Mouse (Mus musculus) gastrocnemius, postnatal 36 days (tissue): ENCODE results near the gene Mcur1. TPM values are rescaled to one million over a fixed set of nuclear protein-coding genes. Genes with fewer than 3 reads are reported as not detected.
A peak's percentile ranks its signal among the peaks of the same experiment; 100 is the strongest.

Experiments
- DNase-seq, 2 experiments: peaks; one replicate each; pipeline ENCODE4 v3.0.0; 2022
- intact Hi-C: fragments of 180-260 bp; cut with DNase I; formaldehyde crosslinking; loops from one replicate; pipeline ENCODE4 v1.15.1; 2025
- total RNA-seq, 2 experiments: library from RNA; stranded (reverse); gene quantifications; 2 replicates each; pipeline ENCODE4 v1.2.3; 2021

The Mcur1 gene
- total RNA-seq, 2 experiments from 2014 or later, result 27.1 to 28.7 TPM

- DNase-seq, result peak in 1 of 2 experiments; percentile 9
- intact Hi-C loops, result no loop called here
Measured at GRCm38 (mm10) chr13:43567141-43567891, 7.3 kb upstream of the Mcur1 start.

- intact Hi-C loops, result no loop called here
Measured at GRCm38 (mm10) chr13:43566184-43566583, 6.2 kb upstream of the Mcur1 start.

DNA sequence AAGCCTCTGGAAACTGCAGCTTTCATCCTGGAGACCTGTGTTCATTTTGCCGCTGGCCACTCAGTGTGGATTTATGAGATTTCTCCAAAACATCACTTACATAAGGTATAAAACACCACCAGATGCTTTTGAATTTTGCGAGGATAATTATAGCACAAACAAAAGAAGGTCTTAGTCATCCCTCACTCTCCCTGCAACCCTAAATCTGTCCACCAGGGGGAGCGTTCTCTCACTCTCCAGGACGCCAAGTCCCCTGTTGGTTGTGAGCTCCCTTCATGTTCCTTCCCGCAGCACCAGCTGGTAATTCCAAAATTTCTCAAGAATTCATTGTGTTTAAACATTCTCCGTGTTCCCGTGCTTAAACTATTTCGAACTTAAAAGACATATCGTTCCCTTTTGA is 5.4 kb upstream of the Mcur1 start:
- intact Hi-C loops, result no loop called here
- peak; percentile 56 to 76 for DNase-seq

More at GRCm38 (mm10) chr13:43566184-43566583, 6.2 kb upstream of the Mcur1 start:
- DNase-seq, result no peak

- DNase-seq, result no peak
- intact Hi-C loops, result no loop called here
Measured at GRCm38 (mm10) chr13:43564733-43565132, 4.7 kb upstream of the Mcur1 start.

DNA sequence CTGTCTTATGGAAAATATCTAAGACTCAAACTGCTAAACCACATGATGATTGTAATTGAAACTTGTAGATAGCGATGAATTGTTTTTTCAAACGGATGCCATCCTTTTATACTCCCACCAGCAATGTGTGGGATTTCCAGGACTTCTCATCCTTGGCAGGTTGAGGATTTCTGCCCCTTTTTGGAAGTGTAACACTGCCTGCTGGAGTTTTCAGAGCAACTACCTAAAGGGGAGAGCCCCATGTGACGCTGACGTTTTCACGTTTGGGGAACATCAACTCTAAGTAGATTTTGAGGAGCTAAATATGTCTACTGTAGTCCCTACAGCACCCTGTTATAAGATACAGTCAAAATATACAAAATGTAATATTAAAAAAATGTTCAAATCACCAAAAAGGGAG is 2.7 kb upstream of the Mcur1 start:
- intact Hi-C loops, result no loop called here
- DNase-seq, result no peak

DNA sequence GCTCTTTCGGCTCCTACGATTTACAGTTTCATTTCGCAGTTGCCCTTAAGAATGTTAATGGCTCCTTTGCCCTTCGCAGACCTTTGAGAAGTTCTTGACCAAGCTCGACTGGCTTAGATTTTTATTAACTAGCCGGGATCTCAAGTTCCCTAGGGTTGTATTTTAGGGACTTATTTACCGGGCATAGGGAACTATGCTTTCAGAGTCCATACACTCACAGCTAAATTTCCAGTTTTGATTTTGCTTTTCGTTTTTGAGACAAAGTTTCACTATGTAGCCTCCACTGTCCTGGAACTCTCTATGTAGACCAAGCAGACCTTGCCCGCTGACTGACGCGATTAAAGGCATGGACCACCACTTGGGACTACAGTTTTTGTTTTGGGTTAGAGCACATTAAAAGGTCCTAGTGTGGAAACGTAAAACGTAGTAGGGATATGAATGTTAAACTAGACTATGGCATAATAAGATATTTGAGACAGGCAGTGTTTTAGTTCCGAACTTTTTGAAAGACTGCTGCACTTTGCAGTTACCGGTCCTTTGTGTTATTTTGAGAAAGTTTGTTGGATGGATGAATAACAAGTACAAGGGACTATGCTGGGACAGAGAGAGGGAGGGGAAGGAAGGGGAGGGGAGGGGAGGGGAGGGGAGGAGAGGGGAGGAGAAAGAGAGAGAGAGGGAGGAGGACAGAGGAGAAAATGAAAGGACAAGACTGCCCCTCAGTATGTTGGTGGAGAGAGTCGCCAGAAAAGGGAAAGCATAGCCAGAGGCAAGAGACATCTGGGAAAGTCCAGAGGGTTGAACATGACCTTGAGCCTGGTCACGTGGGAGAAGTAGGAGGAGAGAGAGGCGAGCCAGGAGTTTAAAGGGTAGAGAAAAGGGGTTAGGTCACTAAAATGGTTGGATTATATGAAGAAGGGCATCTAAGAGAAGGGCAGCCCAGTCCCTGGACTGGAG is 744 bp upstream of the Mcur1 start:
- DNase-seq, result peak in 1 of 2 experiments; percentile 17
- intact Hi-C loops, result no loop called here

DNA sequence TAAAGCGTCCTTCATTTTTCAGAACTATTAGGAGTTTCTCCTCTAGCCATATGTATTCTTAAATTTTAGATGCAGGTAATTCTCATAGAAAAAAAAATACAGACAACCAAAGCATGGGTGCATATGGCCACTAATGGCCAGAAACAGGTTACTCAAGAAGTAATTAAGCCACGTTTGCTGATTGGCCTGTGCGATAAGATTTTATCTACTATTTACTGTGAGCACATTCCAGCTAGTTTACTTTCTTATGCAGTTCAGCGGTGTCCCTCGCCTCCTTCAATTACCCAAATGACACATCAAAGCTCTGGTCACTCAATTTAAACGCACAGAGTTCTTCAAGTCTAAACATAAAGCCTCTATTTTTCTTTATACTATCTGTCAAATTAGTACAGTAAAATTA is 1.0 kb downstream of the Mcur1 start:
- intact Hi-C loops, result loop anchor here (10.0 kb wide), 1 partner anchor 384 kb away; the partner anchor contains the start of gene Tbc1d7
- no peak for DNase-seq

DNA sequence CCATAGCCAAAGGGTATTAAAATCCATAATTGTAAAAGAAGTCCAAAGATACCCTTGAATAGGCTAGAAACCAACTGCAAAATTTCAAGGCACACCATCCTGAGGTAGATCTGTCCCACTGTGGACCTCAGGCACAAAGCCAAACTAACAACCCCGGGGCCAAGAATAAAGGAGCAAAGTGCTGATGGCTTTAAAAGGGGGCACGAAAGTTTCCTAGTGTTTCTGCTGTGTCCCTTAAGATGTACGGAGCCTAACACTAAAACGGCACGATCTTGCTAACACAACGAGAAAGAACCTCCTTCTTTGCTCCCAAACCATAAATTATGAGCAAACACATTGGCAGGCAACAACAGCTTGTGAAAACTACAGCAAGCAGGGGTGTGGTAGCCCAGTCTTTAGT is 1.6 kb downstream of the Mcur1 start:
- intact Hi-C loops, result loop anchor here (10.0 kb wide), 1 partner anchor 384 kb away; the partner anchor contains the start of gene Tbc1d7
- no peak for DNase-seq

GRCm38 (mm10) chr13:43556913-43557542 is 3.0 kb downstream of the Mcur1 start:
- intact Hi-C loops, result loop anchor here (10.0 kb wide), 1 partner anchor 382 kb away; the partner anchor contains the start of gene Tbc1d7
- DNase-seq, result no peak

DNA sequence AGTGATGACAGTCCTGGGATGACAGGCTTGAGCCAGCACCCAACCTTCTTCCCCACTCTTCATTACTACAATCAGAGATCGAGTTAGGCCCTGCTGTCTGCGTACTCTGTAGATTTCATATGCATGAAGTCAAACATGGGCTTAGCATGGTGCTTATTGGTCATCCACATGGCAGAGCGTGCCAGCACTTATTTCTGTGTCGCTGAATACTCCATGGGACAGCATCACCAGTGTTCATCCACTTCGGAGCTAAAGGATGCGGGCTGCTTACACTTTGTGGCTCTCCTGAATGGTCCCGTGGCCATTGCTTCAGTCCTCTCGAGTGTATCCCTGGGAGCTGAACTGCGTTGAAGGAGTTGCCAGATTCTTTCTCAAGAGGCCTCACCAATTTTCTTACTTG is 4.7 kb downstream of the Mcur1 start:
- no peak for DNase-seq
- intact Hi-C loops, result loop anchor here (10.0 kb wide), 1 partner anchor 381 kb away; the partner anchor contains the start of gene Tbc1d7

GRCm38 (mm10) chr13:43554827-43555226 is 5.2 kb downstream of the Mcur1 start:
- DNase-seq, result no peak
- intact Hi-C loops, result loop anchor here (10.0 kb wide), 1 partner anchor 380 kb away; the partner anchor contains the start of gene Tbc1d7

- no peak for DNase-seq
- intact Hi-C loops, result loop anchor here (10.0 kb wide), 1 partner anchor 376 kb away; the partner anchor contains the start of gene Tbc1d7
Measured at GRCm38 (mm10) chr13:43550676-43551075, 9.3 kb downstream of the Mcur1 start.

DNA sequence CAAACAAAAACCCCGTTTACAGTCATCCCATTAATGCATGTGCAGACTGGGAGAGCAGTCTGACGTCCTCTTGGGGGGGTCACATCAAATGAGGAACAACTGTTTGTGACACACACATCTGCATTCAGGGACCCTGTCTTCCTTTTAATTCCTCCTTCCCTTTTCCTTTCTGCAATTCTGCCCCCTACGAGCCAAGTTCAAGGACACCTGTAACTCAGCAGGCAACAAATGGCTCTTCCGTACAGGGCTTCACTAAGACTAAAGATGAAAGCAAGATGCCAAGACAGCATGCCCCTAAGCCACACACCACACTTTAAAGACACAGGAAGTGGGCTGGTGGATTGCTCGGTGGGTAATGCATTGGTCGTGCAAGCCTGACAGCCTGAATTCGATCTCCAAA is 10.1 kb downstream of the Mcur1 start:
- DNase-seq, result no peak
- intact Hi-C loops, result loop anchor here (10.0 kb wide), 1 partner anchor 375 kb away; the partner anchor contains the start of gene Tbc1d7

GRCm38 (mm10) chr13:43549078-43549698 is 10.8 kb downstream of the Mcur1 start:
- intact Hi-C loops, result no loop called here
- no peak for DNase-seq

DNA sequence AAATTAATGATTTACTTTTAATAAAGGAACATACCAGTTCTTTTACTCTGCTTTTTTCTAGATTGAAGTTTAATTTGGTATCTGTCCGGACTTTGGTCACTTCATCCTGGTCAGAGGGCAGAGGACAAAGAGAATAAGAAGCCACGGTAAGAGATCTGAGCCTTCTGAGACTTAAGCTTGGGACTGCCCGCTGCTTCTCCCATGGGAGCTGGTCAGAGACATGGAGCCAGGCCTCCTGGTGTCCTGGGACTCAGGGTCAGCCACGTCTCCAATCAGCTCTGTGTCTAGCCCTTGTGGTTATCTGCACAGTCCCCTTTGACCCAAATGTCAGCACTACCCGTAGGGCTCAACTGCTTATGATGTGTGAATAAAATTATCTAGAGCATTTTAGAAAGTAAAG is 11.4 kb downstream of the Mcur1 start:
- no peak for DNase-seq

GRCm38 (mm10) chr13:43546861-43547260 is 13.1 kb downstream of the Mcur1 start:
- peak; percentile 46 to 80 for DNase-seq
- intact Hi-C loops, result no loop called here

More for the DNA sequence above, 11.4 kb downstream of the Mcur1 start:
- intact Hi-C loops, result no loop called here

DNA sequence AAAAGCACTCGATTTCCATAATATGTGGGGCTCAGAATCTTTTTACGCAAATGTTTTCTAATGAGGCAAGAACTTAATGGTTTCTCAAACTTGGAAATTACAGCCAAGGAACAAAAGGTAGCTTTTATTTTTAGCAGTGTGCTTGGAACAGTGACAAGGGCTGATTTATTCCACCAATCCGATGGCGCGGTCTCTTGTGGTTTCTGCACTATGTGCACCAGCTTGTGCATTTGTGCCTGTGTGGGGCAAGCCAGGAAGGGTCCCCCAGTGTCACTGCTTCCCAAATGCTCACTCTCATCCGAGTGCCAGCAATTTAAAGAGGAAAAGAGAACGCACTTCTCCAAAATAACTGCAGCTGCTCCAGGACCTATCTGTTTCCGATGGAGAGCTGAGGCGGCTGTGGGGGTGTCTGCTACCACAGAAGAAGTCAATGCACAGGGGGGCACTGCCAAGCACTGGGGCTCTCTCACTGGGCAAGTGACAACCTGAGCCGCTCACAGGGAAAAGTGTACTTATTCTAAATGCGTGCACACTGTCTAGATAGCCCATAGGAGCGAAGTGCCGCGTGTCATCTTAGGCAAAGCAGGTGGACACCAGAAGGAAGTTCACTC is 19.7 kb downstream of the Mcur1 start:
- no peak for DNase-seq
- intact Hi-C loops, result no loop called here

GRCm38 (mm10) chr13:43539409-43539808 is 20.6 kb downstream of the Mcur1 start:
- intact Hi-C loops, result no loop called here
- no peak for DNase-seq

DNA sequence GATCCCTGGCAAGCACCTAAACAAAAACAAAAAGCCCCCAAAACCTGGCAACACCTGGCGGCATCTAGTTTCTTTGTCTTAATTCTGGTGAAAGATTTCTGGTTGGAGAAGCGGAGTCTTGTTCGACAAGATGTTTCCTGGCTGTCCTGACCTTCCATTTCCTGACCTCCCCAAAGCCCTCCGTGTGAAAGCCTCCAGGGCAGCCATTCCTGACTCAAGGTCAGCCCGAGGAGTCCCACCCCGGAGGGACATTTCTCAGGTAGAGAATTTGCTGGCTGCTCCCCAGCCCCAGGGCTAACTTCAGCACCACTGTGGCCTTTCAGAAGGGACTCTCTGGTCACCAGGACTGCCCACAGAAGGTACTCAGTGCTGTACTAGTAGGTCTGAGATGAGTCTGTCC is 22.1 kb downstream of the Mcur1 start:
- intact Hi-C loops, result no loop called here
- DNase-seq, result no peak

DNA sequence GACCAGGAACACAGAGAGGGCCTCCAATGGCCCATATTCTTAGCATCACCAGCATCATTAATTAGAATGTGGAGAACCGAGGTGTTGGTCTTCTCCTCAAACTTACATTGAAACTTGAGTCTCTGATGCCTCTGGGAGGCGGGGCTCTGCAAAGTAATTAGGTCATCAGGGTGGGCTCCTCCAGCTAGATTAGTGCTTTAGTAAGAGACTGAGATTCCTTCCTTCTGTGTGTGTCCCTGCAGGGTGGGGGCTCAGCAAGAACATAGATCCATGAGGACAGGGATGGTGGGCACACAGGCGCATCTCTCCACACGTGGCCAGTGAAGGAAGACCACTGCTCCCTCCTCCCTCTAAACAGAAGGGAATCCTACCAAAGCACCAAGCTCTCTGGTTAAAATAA is 26.0 kb downstream of the Mcur1 start:
- intact Hi-C loops, result no loop called here
- no peak for DNase-seq
